Mouse (Mus musculus) left cerebral cortex, postnatal 36 days (tissue): ENCODE results near the gene Prtg. TPM values are rescaled to one million over a fixed set of nuclear protein-coding genes. Genes with fewer than 3 reads are reported as not detected.

Experiments used
- DNase-seq, 2 experiments: peaks; one replicate each; pipeline ENCODE4 v3.0.0; 2021 to 2022; ENCODE audit warnings: low spot score in 2 of 2, mixed read lengths in 1 of 2
- intact Hi-C: fragments of 180-260 bp; cut with DNase I; formaldehyde crosslinking; loops from one replicate; pipeline ENCODE4 v1.15.1; 2025
- total RNA-seq, 2 experiments: library from RNA; stranded (reverse); gene quantifications; 2 replicates each; pipeline ENCODE4 v1.2.3; 2021

The Prtg gene
- total RNA-seq, 2 experiments from 2014 or later, result 0.96 to 1.4 TPM

DNA sequence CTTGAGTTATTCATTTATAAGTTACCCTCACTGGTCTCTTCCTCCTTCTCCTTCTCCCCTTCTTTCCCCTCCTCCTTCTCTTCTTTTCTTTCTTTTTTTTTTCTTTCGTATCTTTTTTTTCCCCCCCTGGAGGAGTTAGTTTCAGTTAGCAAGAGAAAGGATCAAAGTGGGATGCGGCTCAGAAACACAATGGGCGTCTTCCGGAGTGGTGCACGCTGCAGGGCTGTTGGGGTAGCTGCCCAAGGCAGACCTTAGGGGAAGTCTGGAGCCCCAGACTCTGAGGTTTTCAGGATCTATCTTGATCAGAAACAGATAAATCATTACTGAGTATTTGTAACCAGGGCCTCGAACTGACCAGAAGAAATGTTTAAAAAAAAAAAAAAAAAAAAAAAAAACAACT is 1.5 kb downstream of the Prtg start:
- intact Hi-C loops, result loop anchor here (5.0 kb wide), 1 partner anchor 74 kb away; no protein-coding TSS in a partner anchor
- no peak for DNase-seq

DNA sequence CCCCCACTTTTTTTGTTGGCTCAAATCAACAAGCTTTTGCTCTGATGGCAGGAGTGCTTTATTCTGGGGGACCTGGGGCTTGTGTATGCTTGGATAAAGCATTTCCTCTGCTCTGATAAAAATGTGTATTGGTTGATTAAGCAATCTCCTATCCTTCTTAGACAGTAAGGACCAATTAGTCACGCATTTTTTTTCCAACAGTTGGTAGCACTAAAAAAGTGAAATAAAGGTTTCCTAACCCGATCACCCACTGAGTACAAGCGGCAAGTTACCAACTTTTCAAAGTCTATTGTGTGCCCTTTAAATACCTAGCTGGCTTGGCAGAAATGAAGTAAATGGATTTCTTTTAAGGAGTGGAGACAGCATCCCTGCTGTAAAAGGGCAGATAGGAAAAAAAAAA is 1.9 kb downstream of the Prtg start:
- intact Hi-C loops, result loop anchor here (5.0 kb wide), 1 partner anchor 74 kb away; no protein-coding TSS in a partner anchor
- no peak for DNase-seq

- intact Hi-C loops, result loop anchor here (5.0 kb wide), 1 partner anchor 73 kb away; no protein-coding TSS in a partner anchor
These were observed 2.4 kb downstream of the Prtg start for GRCm38 (mm10) chr9:72809077-72809476.

GRCm38 (mm10) chr9:72810607-72811006 is 3.9 kb downstream of the Prtg start:
- intact Hi-C loops, result no loop called here
- DNase-seq, result no peak

More at GRCm38 (mm10) chr9:72809077-72809476, 2.4 kb downstream of the Prtg start:
- DNase-seq, result no peak

GRCm38 (mm10) chr9:72812091-72812490 is 5.4 kb downstream of the Prtg start:
- intact Hi-C loops, result no loop called here
- no peak for DNase-seq

DNA sequence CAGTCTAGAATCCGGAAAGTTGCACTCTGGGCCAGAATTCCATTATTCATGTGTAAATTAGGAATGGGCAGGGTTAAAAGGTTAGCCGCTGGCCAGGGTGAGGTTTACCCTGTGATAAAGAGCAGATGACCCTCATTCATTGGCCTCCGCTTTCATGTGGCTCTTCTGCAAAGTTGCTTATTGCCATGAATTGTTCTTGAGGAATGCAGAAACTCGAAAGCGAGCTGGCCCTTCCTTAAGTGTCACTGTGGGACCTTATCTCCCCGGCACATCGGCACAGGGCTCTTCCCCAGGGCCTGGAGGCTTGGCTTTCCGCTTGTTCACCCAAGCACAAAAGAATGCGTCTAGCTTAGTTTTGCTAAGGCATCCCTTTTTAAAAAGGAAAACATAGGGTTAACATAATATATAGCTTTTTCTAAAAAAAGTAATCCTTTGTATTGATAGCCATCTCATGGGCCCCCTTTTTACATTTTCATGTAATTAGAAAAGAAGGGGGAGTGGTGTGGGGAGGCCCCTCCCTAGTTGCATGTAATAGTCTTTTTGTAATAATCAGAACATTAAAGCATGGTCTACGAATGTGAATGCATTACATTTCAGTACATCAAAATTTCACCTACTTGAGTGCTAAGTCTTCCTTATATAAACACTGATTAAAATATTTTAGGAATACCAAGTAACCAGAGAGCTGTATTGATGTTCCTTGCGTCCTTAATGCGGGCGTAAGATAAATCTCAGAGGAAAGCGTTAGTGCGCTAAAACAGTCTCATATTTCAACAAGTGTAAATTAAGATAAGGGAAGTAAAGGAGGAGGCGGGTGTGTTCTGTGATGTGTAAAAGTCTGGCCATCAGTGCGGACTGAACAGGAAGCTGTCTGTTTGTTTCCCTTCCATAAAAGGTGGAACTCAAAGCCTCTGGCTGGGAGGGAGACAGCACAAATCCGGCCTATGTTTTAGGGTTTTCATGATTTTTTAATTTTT is 6.2 kb downstream of the Prtg start:
- intact Hi-C loops, result no loop called here
- DNase-seq, result no peak

DNA sequence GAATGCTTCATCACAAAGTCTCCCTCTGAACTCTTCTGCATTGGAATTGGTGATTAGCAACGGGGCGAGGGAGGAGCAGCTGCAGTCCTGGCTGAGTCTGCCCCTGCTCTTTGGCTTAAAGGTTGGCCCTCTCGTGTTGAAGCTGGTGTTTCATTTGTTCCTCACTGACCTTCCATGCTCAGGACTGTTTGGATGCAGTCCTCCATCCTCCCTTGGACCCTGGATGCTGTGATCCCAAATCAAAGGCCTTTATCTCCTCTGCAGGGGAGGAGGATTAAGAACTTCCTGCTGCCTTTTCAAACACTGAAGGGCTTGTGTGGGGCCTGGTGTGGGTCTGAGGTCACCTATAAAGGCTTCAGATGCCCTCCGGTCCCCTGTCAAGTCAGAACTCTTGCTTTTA is 18.8 kb downstream of the Prtg start:
- intact Hi-C loops, result no loop called here
- no peak for DNase-seq

- intact Hi-C loops, result no loop called here
- no peak for DNase-seq
These were observed 19.3 kb downstream of the Prtg start for GRCm38 (mm10) chr9:72825976-72826375.

- intact Hi-C loops, result no loop called here
These were observed 22.1 kb downstream of the Prtg start for GRCm38 (mm10) chr9:72828616-72829257.

GRCm38 (mm10) chr9:72833992-72834696 is 27.5 kb downstream of the Prtg start:
- intact Hi-C loops, result no loop called here
- no peak for DNase-seq

More at GRCm38 (mm10) chr9:72828616-72829257, 22.1 kb downstream of the Prtg start:
- DNase-seq, result no peak

- intact Hi-C loops, result no loop called here
- no peak for DNase-seq
These were observed 28.3 kb downstream of the Prtg start for GRCm38 (mm10) chr9:72835007-72835406.

GRCm38 (mm10) chr9:72836708-72837495 is 30.2 kb downstream of the Prtg start:
- no peak for DNase-seq
- intact Hi-C loops, result no loop called here

DNA sequence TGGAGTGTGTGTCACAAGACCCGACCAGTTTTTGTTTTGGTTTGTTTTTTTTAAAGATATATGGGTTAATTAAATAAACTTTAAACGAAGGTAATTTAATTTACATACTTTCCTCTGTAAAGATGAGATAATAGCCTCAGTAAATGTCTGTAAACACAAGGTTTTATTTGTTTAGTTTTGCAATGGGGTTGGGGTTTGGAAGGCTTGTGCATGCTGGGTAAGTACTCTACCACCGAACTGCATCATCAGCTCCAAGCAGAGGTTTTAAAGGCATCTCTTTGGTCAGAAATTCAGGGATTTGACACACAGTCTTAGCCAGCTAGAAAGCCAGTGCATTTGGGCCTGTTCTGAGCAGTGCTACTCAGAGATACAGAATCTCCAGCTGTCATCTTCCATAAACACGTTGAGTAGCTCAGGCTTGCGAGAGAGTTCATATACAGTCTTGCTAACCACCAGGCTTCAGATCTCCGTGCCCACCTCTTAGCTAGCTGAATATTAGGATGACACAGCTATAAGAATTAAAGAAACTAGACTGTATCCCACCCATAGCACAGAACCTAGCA is 31.0 kb downstream of the Prtg start:
- intact Hi-C loops, result no loop called here
- DNase-seq, result no peak

- intact Hi-C loops, result no loop called here
- no peak for DNase-seq
These were observed 31.6 kb downstream of the Prtg start for GRCm38 (mm10) chr9:72838256-72838655.

DNA sequence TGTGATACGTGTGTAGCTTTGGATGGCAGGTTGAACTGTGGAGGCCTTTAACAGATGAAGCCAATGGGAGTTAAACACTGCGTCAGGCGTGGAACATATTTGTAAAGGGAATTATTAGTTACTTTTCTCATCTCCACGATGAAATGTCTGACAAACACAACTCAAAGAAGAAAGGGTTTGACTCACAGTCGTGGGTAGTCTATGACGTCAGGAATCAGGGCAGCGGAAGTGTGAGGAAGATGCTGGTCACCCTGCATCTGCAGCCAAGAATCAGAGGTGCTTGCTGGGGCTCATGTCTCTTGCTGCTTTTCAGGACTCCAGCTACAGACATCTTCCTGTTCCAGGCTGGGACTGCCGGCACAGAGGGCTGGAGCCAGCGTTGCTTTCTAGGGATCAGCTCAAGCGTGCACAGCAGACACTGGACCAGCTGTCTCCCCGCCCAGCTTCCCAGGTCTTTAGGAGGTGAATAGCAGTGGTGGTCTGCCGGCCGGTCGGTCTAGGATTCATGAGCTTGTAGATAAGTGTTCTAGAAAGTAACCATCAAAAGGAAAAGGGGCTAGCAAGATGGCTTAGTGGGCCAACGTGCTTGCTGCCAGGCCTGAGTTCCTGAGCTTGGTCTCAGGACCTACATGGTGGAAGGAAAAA is 32.8 kb downstream of the Prtg start:
- DNase-seq, result no peak
- intact Hi-C loops, result no loop called here

DNA sequence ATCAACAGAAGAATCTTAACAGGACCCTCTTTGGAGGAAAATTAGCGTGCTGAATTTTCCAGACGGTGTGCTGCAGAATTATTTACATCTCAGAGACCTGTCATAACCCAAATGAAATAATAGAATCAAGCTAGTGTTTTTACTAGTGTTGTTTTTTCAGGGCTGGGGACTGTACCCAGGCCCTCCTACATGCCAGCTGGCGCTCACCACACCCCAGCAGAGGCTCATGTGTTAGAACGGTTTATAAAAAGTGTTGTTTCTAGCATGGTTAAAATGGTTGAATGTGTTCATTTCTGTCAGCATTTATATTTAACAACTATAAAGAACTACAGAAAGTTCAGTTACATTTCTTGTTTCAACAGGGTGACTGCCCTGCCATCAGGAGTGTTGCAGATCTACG is 37.8 kb downstream of the Prtg start:
- intact Hi-C loops, result no loop called here
- DNase-seq, result peak; percentile 69 to 75

GRCm38 (mm10) chr9:72846160-72846559 is 39.5 kb downstream of the Prtg start:
- intact Hi-C loops, result no loop called here
- no peak for DNase-seq

- intact Hi-C loops, result no loop called here
- no peak for DNase-seq
These were observed 44.9 kb downstream of the Prtg start for GRCm38 (mm10) chr9:72851541-72851940.
